Mouse (Mus musculus) inflammation-experienced regulatory T-cells (primary cell): ENCODE measurements around the gene Zfp160. TPM values are rescaled to one million over a fixed set of nuclear protein-coding genes. Genes with fewer than 3 reads are reported as not detected.

Experiments
- polyA plus RNA-seq, 2 experiments: library from polyadenylated mRNA; unstranded; fragments of 100-300 nt; shearing (Covaris generic); gene quantifications; one replicate each; pipeline ENCODE4 v1.2.1; 2017

The Zfp160 gene
- 10 to 100 TPM; 12.4 to 15.2 TPM for polyA plus RNA-seq

GRCm38 (mm10) chr17:21008382-21009331, at the start of gene Zfp160:
Zfp160 (plus strand) TSS chr17:21008903.

GRCm38 (mm10) chr17:20996364-20996763, 12.3 kb upstream of the Zfp160 start, which contains the start of gene Vmn1r233:
Vmn1r233 (minus strand) TSS chr17:20996464.

Other genes starting within 250 kb of the Zfp160 start
- gene Vmn1r228, start 222.7 kb upstream of the Zfp160 start, polyA plus RNA-seq = not detected
- under 1 TPM; 0.05 to 0.38 TPM for gene Vmn1r229, start 197.3 kb upstream of the Zfp160 start, polyA plus RNA-seq
- under 1 TPM in 1 of 2 experiments, not detected in 1; 0.06 TPM for gene Vmn1r230, start 168.5 kb upstream of the Zfp160 start, polyA plus RNA-seq
- under 1 TPM in 1 of 2 experiments, not detected in 1; 0.27 TPM for gene Vmn1r231, start 103.8 kb upstream of the Zfp160 start, polyA plus RNA-seq
- under 1 TPM in 1 of 2 experiments, not detected in 1; 0.14 TPM for gene Vmn1r232, start 89.2 kb upstream of the Zfp160 start, polyA plus RNA-seq
- 100 to 1,000 TPM; 283 to 295 TPM for gene Ppp2r1a, start 63.6 kb upstream of the Zfp160 start, polyA plus RNA-seq
- under 1 TPM; 0.07 to 0.54 TPM for gene Vmn1r233, start 12.4 kb upstream of the Zfp160 start, polyA plus RNA-seq
- under 1 TPM; 0.12 to 0.42 TPM for gene Vmn1r234, start 217.2 kb downstream of the Zfp160 start, polyA plus RNA-seq
- not detected for gene Vmn1r235, start 247.5 kb downstream of the Zfp160 start, polyA plus RNA-seq